Mouse (Mus musculus) stomach, embryonic 14.5 days (tissue): ENCODE measurements around the gene Xpot. TPM values are rescaled to one million over a fixed set of nuclear protein-coding genes. Genes with fewer than 3 reads are reported as not detected.

Experiments
- ATAC-seq: fragments of 200-750 bp; cut with Nextera tagmentation; 2 replicates; pipeline ENCODE4 v1.8.0; 2017; ENCODE audit warnings: low read depth, moderate TSS enrichment; ENCODE audit not compliant: insufficient number of reproducible peaks, insufficient read depth, low FRiP score
- H3K27ac ChIP-seq: fragments of 300-500 bp; sonication (generic); 2 replicates; pipeline ENCODE4 v1.5.1; 2014; ENCODE audit warnings: mild to moderate bottlenecking, low read length, moderate library complexity, mixed read lengths
- H3K27me3 ChIP-seq: fragments of 300-500 bp; sonication (generic); 2 replicates; pipeline ENCODE4 v1.6.1; 2014; ENCODE audit warnings: low read length, control low read depth, mixed read lengths; ENCODE audit not compliant: control insufficient read depth, insufficient read depth
- H3K36me3 ChIP-seq: fragments of 300-500 bp; sonication (generic); 2 replicates; pipeline ENCODE4 v1.6.1; 2014; ENCODE audit warnings: mild to moderate bottlenecking, control low read depth, low read length, moderate library complexity, mixed read lengths; ENCODE audit not compliant: control insufficient read depth, insufficient read depth
- H3K4me1 ChIP-seq: fragments of 300-500 bp; sonication (generic); 2 replicates; pipeline ENCODE4 v1.6.1; 2014; ENCODE audit warnings: low read length, control low read depth, mixed read lengths; ENCODE audit not compliant: control insufficient read depth, insufficient read depth
- H3K4me2 ChIP-seq: fragments of 300-500 bp; sonication (generic); replicated peaks from 2 replicates; pipeline ENCODE4 v1.6.1; 2014; ENCODE audit warnings: low read depth, low read length, control low read depth
- H3K4me3 ChIP-seq: fragments of 300-500 bp; sonication (generic); 2 replicates; pipeline ENCODE4 v1.5.1; 2014; ENCODE audit warnings: low read depth, low read length, control low read depth
- H3K9ac ChIP-seq: fragments of 300-500 bp; sonication (generic); replicated peaks from 2 replicates; pipeline ENCODE4 v1.6.1; 2014; ENCODE audit warnings: low read depth, mild to moderate bottlenecking, control low read depth, low read length, moderate library complexity, mixed read lengths
- H3K9me3 ChIP-seq: fragments of 300-500 bp; sonication (generic); 2 replicates; pipeline ENCODE4 v1.6.1; 2016; ENCODE audit warnings: low read depth, low read length, control low read depth; ENCODE audit not compliant: control insufficient read depth
- WGBS: fragments of 180-500 bp; shearing (Covaris S2); extraction: QIAGEN DNeasy Blood & Tissue Kit; methylation state at CpG from one replicate; pipeline ENCODE4 v1.1.7; 2014; 5-methylcytosine and 5-hydroxymethylcytosine counted together
- polyA plus RNA-seq: library from polyadenylated mRNA; unstranded; fragments of >200 nt; fragmentation: Nextera tagmentation; extraction: Ambion mirVana; gene quantifications from 2 replicates; pipeline ENCODE4 v1.2.1, GENCODE M21; 2014

The Xpot gene
- polyA plus RNA-seq, 1 experiment from 2014 or later, result 60.2 TPM

DNA sequence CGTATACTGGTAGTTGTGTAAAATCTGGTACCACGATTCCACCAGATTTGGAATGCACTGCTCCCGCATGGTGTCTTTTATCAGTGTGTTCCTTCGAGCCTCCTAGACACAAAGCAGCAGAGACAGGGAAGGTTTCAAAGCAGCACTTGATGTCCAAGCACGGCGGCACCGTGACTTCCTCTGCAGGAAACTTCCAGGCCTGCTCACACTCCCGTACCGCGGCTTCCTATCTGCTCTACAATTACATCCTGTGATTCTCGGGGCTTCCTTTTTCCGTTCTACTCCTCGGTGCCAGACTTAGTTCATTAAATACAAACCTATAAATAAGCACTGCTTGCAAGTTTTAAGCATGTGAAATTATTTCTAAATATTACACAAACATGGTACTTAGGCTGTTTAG lies 12.6 kb downstream of the Xpot start:
- Histone ChIP-seq H3K9me3 (no peaks in the 10 kb centered on the region), H3K4me3 (no peak overlapping the region), H3K4me2 (no peak overlapping the region), H3K36me3 (peaks cover 79% of the 10 kb centered on the region), H3K9ac (no peak overlapping the region), H3K27me3 (no peaks in the 10 kb centered on the region), H3K27ac (no peak overlapping the region), H3K4me1 (no peaks in the 10 kb centered on the region)
- WGBS, result 88% methylated on average over 13 of the region's 13 CpGs
- no peak for ATAC-seq

DNA sequence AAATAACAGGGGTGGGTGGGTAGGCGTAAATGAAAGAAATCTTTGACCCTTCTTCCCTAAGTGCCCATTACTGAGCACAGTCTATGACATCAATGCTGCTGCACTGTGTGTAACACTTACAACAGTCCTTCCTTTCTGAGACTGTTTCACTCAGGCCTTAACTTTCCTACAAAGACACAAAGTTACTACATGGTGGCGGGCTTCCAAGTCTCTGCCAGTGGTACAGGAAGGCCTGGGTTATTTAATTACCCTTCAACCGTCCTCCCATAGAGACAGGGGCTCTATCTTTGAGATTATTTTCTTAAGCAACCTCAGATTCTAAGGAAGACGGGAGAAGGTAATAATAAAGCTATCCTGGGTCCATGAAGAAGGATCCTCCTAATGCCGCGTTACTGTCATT lies 13.7 kb downstream of the Xpot start:
- H3K9me3 ChIP-seq, result no peaks in the 10 kb centered on the region
- no peaks in the 10 kb centered on the region for H3K4me1 ChIP-seq
- no peak for ATAC-seq
- no peak overlapping the region for H3K4me2 ChIP-seq
- 85% methylated on average over 6 of the region's 6 CpGs for WGBS
- no peak overlapping the region for H3K27ac ChIP-seq
- H3K4me3 ChIP-seq, result no peak overlapping the region
- peaks cover 80% of the 10 kb centered on the region for H3K36me3 ChIP-seq
- no peak overlapping the region for H3K9ac ChIP-seq
- no peaks in the 10 kb centered on the region for H3K27me3 ChIP-seq

DNA sequence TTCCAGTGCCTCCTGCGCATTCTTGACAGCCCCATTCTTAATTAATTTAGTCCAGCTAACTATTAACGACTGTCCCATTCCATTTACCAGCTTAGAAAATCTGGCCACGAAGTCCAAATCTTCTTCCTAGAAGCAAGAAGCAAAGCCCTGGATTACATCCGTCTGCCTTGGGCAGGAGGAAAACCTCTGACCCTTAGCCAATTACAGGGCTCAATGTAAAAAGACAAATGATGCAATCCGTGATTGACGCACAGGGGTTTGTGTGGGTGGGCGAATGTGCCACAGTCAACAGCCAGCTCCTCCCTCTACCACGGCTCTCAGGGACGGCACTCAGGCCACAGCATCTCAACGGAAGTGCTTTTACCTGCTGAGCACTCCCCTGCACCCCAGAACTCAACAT lies 14.5 kb downstream of the Xpot start:
- no peaks in the 10 kb centered on the region for H3K4me1 ChIP-seq
- H3K36me3 ChIP-seq, result peaks cover 79% of the 10 kb centered on the region
- H3K27ac ChIP-seq, result no peak overlapping the region
- H3K4me2 ChIP-seq, result no peak overlapping the region
- 76% methylated on average over 9 of the region's 10 CpGs for WGBS
- no peak overlapping the region for H3K9ac ChIP-seq
- ATAC-seq, result no peak
- no peaks in the 10 kb centered on the region for H3K9me3 ChIP-seq
- H3K4me3 ChIP-seq, result no peak overlapping the region
- no peaks in the 10 kb centered on the region for H3K27me3 ChIP-seq

DNA sequence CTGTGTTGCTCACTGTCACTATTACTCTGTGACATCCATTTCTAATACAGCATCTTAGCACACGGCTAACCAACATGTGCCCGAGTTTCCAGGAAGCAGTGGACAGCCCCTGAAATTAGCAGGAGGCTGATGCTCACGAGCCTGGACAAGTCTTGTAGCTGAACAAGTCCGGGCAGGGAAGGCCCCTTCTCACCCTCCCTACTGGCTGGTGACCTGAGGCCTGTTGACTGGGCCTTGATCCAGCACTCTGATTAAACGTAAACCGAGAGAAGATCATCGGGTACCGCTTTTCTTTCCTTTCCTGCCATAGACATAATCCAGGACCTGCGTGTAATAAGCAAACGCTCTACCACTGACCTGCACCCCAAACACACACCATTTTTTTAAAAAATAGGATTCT lies 18.0 kb downstream of the Xpot start:
- Histone ChIP-seq H3K27ac (no peak overlapping the region), H3K4me2 (no peak overlapping the region), H3K36me3 (peaks cover 81% of the 10 kb centered on the region), H3K4me1 (no peaks in the 10 kb centered on the region), H3K9me3 (no peaks in the 10 kb centered on the region), H3K27me3 (no peaks in the 10 kb centered on the region), H3K9ac (no peak overlapping the region), H3K4me3 (no peak overlapping the region)
- 88% methylated on average over 10 of the region's 10 CpGs for WGBS
- ATAC-seq, result no peak

DNA sequence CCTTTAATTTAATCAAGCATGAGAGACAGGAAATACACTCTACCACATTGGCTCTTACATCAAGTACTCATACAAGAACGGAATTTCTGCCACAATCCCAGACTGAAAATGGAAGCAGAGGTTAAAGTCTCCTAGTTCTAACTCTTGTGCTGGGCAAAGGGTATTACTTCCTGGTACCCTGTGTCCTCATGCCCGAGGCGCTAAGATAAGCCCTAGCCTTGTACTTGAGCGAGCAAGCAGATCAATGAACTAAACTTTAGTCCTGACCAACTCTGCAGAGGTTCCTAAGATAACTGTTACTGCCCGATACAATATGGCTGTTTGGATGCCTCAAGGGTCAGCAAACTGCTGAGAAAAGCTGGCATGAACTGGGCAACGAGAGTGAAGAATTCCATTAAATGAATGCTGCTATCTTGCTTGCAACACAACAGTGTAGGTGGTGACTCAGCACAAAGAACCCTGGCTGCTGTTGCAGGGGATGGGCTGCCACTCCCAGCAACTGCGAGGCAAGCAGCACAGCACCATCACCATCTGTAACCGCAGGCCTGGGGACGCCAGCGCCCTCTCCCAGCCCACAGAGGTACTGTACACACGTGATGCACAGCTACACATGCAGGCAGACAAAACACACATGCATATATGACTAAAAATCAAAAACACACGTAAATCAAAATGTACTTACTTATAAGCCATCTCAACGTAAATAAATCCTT lies 21.3 kb downstream of the Xpot start:
- Histone ChIP-seq H3K9me3 (no peaks in the 10 kb centered on the region), H3K27me3 (no peaks in the 10 kb centered on the region), H3K27ac (no peak overlapping the region), H3K36me3 (peaks cover 84% of the 10 kb centered on the region), H3K9ac (no peak overlapping the region), H3K4me3 (no peak overlapping the region), H3K4me2 (no peak overlapping the region), H3K4me1 (no peaks in the 10 kb centered on the region)
- no peak for ATAC-seq
- WGBS, result 89% methylated on average over 13 of the region's 13 CpGs

DNA sequence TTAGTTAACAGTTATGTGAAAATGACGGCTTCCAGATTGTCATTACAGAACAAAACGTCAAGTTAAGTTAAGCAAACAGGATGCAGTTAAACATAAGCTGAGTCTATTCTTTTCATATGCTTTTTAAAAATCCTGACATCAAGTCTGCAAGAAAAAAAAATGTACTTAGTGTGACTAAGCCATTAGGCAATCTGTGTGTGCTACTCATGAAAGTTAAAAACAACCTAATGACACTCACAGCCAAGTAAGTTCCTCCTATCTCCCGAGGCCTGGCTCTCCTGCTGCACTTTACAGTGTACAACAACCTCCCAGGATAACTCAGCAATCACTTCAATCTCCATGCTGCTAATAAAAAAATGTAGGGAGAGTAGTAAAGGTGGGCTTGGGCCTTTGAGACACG lies 22.6 kb downstream of the Xpot start:
- ATAC-seq, result no peak
- WGBS, result 80% methylated on average over 4 of the region's 4 CpGs
- Histone ChIP-seq H3K27me3 (no peaks in the 10 kb centered on the region), H3K27ac (no peak overlapping the region), H3K9me3 (no peaks in the 10 kb centered on the region), H3K36me3 (peaks cover 85% of the 10 kb centered on the region), H3K4me2 (no peak overlapping the region), H3K4me1 (no peaks in the 10 kb centered on the region), H3K9ac (no peak overlapping the region), H3K4me3 (no peak overlapping the region)

DNA sequence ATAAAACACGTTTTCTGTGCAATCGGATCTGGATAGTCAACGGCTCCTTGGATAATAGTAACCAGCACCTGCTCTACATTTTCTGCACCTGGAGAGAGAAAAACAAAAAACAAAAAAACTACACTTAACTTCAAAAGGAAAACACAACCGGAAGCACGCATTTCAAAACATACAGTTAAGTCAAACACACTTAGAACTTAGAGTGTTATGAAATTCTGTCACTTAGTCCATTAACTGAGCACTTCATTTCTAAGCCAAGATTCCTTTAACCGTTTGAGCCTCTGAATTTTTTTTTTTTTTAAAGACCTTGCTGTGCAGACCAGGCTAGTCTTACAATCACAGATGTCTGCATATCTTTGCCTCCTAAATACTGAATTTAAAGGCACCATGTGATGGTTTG lies 24.9 kb downstream of the Xpot start:
- no peak overlapping the region for H3K4me2 ChIP-seq
- WGBS, result 81% methylated on average over 6 of the region's 6 CpGs
- no peaks in the 10 kb centered on the region for H3K4me1 ChIP-seq
- no peaks in the 10 kb centered on the region for H3K9me3 ChIP-seq
- H3K36me3 ChIP-seq, result peaks cover 80% of the 10 kb centered on the region
- H3K9ac ChIP-seq, result no peak overlapping the region
- no peaks in the 10 kb centered on the region for H3K27me3 ChIP-seq
- no peak overlapping the region for H3K4me3 ChIP-seq
- ATAC-seq, result no peak
- H3K27ac ChIP-seq, result no peak overlapping the region

DNA sequence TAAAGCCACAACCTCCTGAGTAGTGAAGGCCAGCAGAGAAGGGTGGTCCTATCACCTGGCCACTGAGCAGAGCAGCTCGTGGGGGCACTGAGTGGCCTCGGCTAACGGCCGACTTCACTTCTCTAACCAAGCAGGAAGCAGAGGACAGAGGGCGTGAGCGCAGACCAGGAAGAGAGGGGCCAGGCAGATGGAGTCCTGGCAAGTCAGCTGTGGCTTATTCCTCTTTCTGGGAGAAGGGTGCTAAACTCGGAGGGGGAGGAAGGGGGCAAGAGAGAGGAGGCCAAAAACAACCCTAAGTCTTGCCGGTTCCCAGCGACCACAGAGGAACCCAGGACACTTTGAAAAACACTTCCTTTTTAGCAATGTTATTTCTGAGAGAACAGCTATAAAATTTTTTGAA lies 29.6 kb downstream of the Xpot start:
- H3K4me2 ChIP-seq, result no peak overlapping the region
- no peak overlapping the region for H3K9ac ChIP-seq
- WGBS, result 85% methylated on average over 9 of the region's 9 CpGs
- no peaks in the 10 kb centered on the region for H3K9me3 ChIP-seq
- H3K4me1 ChIP-seq, result no peaks in the 10 kb centered on the region
- peaks cover 66% of the 10 kb centered on the region for H3K36me3 ChIP-seq
- no peak for ATAC-seq
- no peaks in the 10 kb centered on the region for H3K27me3 ChIP-seq
- H3K27ac ChIP-seq, result no peak overlapping the region
- no peak overlapping the region for H3K4me3 ChIP-seq

DNA sequence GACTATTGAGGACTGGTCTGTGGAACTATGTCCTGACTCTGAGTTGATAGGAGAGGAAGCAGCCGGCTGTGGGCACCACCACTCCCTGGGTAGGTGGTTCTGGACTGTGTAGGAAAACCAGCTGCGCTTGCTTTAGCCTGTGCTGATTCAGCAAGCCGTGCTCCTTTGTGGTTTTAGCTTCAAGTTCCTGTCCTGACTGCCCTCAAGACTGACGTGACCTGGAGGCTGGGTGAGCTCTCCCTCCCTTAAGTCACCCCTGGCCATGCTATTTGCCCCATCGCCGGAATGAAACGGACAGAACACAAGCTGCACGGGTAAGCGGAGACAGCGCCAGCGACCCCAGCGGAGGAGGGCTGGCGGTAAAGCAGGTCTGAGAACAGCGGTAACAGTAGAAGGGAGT lies 35.0 kb downstream of the Xpot start:
- Histone ChIP-seq H3K27ac (no peak overlapping the region), H3K36me3 (peaks cover 25% of the 10 kb centered on the region), H3K4me3 (no peak overlapping the region), H3K4me1 (no peaks in the 10 kb centered on the region), H3K27me3 (no peaks in the 10 kb centered on the region), H3K9ac (no peak overlapping the region), H3K9me3 (no peaks in the 10 kb centered on the region), H3K4me2 (no peak overlapping the region)
- WGBS, result 86% methylated on average over 14 of the region's 14 CpGs
- ATAC-seq, result no peak
